Mouse (Mus musculus) gastrocnemius, postnatal 4 days (tissue): Measurements from ENCODE around the gene Frmd6. TPM values are rescaled to one million over a fixed set of nuclear protein-coding genes. Genes with fewer than 3 reads are reported as not detected.

Experiments
- DNase-seq, 2 experiments: peaks; one replicate each; pipeline ENCODE4 v3.0.0; 2021 to 2022; ENCODE audit warnings: low spot score in 2 of 2, mixed read lengths in 2 of 2
- total RNA-seq, 2 experiments: library from RNA; stranded (reverse); gene quantifications; 2 replicates each; pipeline ENCODE4 v1.2.3; 2021

The Frmd6 gene
- total RNA-seq, 2 experiments from 2014 or later = 50.2 to 54.1 TPM

- no peak for DNase-seq
These were observed 24.4 kb downstream of the Frmd6 start for GRCm38 (mm10) chr12:70849517-70850291.

GRCm38 (mm10) chr12:70851342-70851960 lies 26.1 kb downstream of the Frmd6 start:
- no peak for DNase-seq

GRCm38 (mm10) chr12:70853026-70853425 lies 27.7 kb downstream of the Frmd6 start:
- no peak for DNase-seq

GRCm38 (mm10) chr12:70855678-70856077 lies 30.4 kb downstream of the Frmd6 start:
- DNase-seq = no peak

GRCm38 (mm10) chr12:70856776-70857175 lies 31.5 kb downstream of the Frmd6 start:
- DNase-seq = no peak

GRCm38 (mm10) chr12:70863281-70863680 lies 38.0 kb downstream of the Frmd6 start:
- DNase-seq = no peak

- no peak for DNase-seq
These were observed 42.5 kb downstream of the Frmd6 start for GRCm38 (mm10) chr12:70867780-70868179.

GRCm38 (mm10) chr12:70868190-70868987 lies 43.1 kb downstream of the Frmd6 start:
- no peak for DNase-seq

- no peak for DNase-seq
These were observed 43.6 kb downstream of the Frmd6 start for GRCm38 (mm10) chr12:70868988-70869291.

GRCm38 (mm10) chr12:70873544-70873943 lies 48.2 kb downstream of the Frmd6 start:
- DNase-seq = no peak

- no peak for DNase-seq
These were observed 51.1 kb downstream of the Frmd6 start for GRCm38 (mm10) chr12:70876270-70876998.

- no peak for DNase-seq
These were observed 52.8 kb downstream of the Frmd6 start for GRCm38 (mm10) chr12:70877926-70878710.

- no peak for DNase-seq
These were observed 55.2 kb downstream of the Frmd6 start for GRCm38 (mm10) chr12:70880396-70880975.

GRCm38 (mm10) chr12:70881340-70881739 lies 56.0 kb downstream of the Frmd6 start:
- peak in 1 of 2 experiments; percentile 35 for DNase-seq

- no peak for DNase-seq
These were observed 56.5 kb downstream of the Frmd6 start for GRCm38 (mm10) chr12:70881854-70882253.

GRCm38 (mm10) chr12:70883141-70883540 lies 57.8 kb downstream of the Frmd6 start:
- no peak for DNase-seq

GRCm38 (mm10) chr12:70884113-70884512 lies 58.8 kb downstream of the Frmd6 start:
- DNase-seq = no peak

GRCm38 (mm10) chr12:70884973-70885372 lies 59.7 kb downstream of the Frmd6 start:
- DNase-seq = no peak

GRCm38 (mm10) chr12:70885576-70885975 lies 60.3 kb downstream of the Frmd6 start:
- DNase-seq = no peak

GRCm38 (mm10) chr12:70890405-70890804 lies 65.1 kb downstream of the Frmd6 start:
- DNase-seq = no peak
